Mouse (Mus musculus): Measurements from ENCODE around the gene Nrip3. TPM values are rescaled to one million over a fixed set of nuclear protein-coding genes. Genes with fewer than 3 reads are reported as not detected.
A peak's percentile ranks its signal among the peaks of the same experiment; 100 is the strongest.

Nrip3 gene
- polyA plus RNA-seq, 1 experiment = 0.39 TPM

- TF ChIP-seq POLR2A (IDR thresholded peaks at IDR 0.05; ENCODE audit: low read depth, low read length) = no peak
- no peak for TF ChIP-seq CTCF (IDR thresholded peaks at IDR 0.05; ENCODE audit: borderline replicate concordance, insufficient read depth, low read length)
- H3K27ac ChIP-seq (ENCODE audit: insufficient read depth, low read length) = no peak overlapping the region
- H3K4me1 ChIP-seq (ENCODE audit: control insufficient read depth, insufficient read depth, low read length) = no peaks in the 10 kb centered on the region
- H3K4me3 ChIP-seq (ENCODE audit: insufficient read depth, low read length) = no peak overlapping the region
Measured at GRCm38 (mm10) chr7:109772251-109772650, 9.6 kb downstream of the Nrip3 start.

GRCm38 (mm10) chr7:109768699-109769383, 13.0 kb downstream of the Nrip3 start:
- TF ChIP-seq POLR2A (IDR thresholded peaks at IDR 0.05; ENCODE audit: low read depth, low read length) = no peak
- no peak overlapping the region for H3K4me3 ChIP-seq (ENCODE audit: insufficient read depth, low read length)
- no peaks in the 10 kb centered on the region for H3K4me1 ChIP-seq (ENCODE audit: control insufficient read depth, insufficient read depth, low read length)
- no peak overlapping the region for H3K27ac ChIP-seq (ENCODE audit: insufficient read depth, low read length)

DNA sequence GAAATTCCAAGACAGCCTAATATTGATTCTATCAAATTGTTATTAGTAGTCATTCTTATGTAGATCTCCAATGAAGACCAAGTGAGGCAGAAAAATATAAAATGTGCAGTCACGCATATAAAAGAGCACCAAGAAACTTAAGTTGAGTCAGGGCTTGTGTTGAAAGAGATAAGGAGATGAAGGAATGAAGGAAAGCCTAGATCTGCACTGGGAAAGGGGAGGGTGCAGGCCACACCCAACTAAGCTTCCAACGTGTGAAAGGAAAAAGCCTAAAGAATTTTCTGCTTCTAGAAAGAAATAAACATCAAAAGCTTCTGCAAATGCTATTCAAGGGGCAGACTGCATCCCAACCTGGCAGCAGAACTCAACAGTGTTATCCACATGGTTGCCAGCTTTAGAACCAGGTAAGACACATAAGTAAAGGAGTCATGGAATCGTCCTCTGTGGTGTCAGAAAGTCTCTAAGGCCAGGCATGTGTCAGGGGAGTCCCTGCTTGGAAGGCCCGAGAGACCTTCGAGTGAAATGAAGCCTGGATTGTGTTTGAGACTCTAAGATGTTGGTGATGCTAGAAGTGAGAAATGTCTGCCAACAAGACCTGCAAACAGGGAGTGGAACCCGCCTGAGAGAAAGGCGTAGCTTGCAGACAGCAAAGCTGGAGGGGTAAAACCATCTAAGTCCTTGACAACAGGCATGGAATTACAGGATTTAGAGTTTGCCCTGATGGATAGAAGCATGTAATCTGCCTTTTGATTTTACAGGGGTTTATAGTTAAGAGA, 14.1 kb downstream of the Nrip3 start:
- Histone ChIP-seq H3K4me1 (ENCODE audit: control insufficient read depth, insufficient read depth, low read length) (no peaks in the 10 kb centered on the region), H3K27ac (ENCODE audit: insufficient read depth, low read length) (no peak overlapping the region), H3K4me3 (ENCODE audit: insufficient read depth, low read length) (no peak overlapping the region)
- TF ChIP-seq CTCF (IDR thresholded peaks at IDR 0.05; ENCODE audit: borderline replicate concordance, insufficient read depth, low read length) = no peak

GRCm38 (mm10) chr7:109764009-109764408, 17.8 kb downstream of the Nrip3 start:
- H3K27ac ChIP-seq (ENCODE audit: insufficient read depth, low read length) = no peak overlapping the region
- TF ChIP-seq POLR2A (IDR thresholded peaks at IDR 0.05; ENCODE audit: low read depth, low read length) (no peak), CTCF (IDR thresholded peaks at IDR 0.05; ENCODE audit: borderline replicate concordance, insufficient read depth, low read length) (no peak)
- H3K4me3 ChIP-seq (ENCODE audit: insufficient read depth, low read length) = no peak overlapping the region
- H3K4me1 ChIP-seq (ENCODE audit: control insufficient read depth, insufficient read depth, low read length) = no peaks in the 10 kb centered on the region

GRCm38 (mm10) chr7:109756291-109756690, 25.5 kb downstream of the Nrip3 start:
- Histone ChIP-seq H3K27ac (ENCODE audit: insufficient read depth, low read length) (no peak overlapping the region), H3K4me3 (ENCODE audit: insufficient read depth, low read length) (no peak overlapping the region), H3K4me1 (ENCODE audit: control insufficient read depth, insufficient read depth, low read length) (no peaks in the 10 kb centered on the region)
- no peak for TF ChIP-seq POLR2A (IDR thresholded peaks at IDR 0.05; ENCODE audit: low read depth, low read length)
- no peak for TF ChIP-seq CTCF (IDR thresholded peaks at IDR 0.05; ENCODE audit: borderline replicate concordance, insufficient read depth, low read length)

DNA sequence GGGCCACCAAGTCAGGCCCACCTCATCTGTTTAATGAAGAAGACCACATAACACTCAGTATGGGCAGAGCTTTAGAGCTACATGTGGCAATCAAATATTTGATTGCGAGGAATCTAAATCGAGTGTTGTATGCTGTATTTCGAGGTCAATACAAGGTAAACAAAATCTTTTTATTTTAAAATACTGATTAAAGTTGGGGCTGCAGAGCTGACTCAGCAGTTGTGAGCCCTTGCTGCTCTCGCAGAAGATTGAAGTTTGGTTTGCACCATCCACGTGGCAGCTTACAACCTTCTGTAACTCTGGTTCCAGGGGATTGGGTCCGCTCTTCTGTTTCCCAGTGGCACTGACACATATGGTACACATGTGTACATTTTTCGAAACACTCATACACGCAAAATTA, 27.8 kb downstream of the Nrip3 start:
- Histone ChIP-seq H3K27ac (ENCODE audit: insufficient read depth, low read length) (no peak overlapping the region), H3K4me3 (ENCODE audit: insufficient read depth, low read length) (no peak overlapping the region), H3K4me1 (ENCODE audit: control insufficient read depth, insufficient read depth, low read length) (peaks cover 4% of the 10 kb centered on the region; the same call in 1 of the 2 replicates)
- no peak for TF ChIP-seq POLR2A (IDR thresholded peaks at IDR 0.05; ENCODE audit: low read depth, low read length)
- TF ChIP-seq CTCF (IDR thresholded peaks at IDR 0.05; ENCODE audit: borderline replicate concordance, insufficient read depth, low read length) = no peak

DNA sequence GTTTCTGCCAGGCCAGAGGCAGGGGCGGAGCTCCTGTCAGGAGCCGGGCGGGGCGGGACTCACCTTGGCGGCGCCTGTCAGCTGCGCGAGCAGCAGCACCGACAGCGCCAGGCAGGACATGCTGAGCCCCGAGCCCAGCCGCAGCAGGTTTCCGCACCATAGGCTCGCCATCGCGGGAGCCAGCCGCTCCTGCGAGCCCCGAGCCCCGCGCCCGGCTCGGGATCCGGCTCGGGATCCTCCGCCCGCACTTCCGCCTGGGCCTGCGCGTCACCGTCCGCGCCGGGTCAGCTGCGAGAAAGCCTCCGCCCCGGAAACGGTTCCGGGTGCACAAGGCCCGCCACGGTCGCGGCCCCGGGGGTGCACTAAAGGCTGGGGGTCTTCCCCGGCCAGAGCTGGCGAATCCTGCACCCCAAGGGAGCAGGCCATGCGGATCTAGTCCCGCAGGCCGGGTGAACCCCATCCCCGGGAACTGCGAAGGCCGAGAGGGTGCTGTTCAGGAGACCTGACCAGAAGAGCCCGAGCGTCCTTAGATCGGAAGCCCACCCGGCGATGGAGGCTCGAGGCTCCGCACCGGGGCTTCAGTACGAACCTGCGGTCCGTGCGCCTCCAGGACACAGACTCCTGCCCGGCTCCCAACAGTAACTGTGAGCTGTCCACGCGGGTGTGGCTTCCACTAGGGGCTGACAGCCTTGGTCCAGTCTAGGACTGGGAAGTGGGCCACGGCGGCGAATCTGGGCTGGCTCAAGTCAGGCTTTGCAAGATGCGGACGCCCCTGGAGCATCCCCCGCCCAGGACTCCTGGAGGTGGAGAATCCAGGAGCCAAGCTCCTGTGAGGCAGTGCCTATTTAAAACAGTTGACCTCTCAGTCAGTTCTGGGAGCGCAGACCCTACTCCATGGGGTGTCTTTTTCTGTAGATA, 29.6 kb downstream of the Nrip3 start, which contains the start of gene Tmem9b:
Tmem9b (minus strand) TSS at position 868 of the 918 bp plus-strand sequence.
- peak within 1 kb of the TSS; percentile 60 for H3K27ac ChIP-seq (ENCODE audit: insufficient read depth, low read length)
- peaks cover 4% of the 10 kb centered on the region; the same call in 1 of the 2 replicates for H3K4me1 ChIP-seq (ENCODE audit: control insufficient read depth, insufficient read depth, low read length)
- peak; percentile 69 for TF ChIP-seq POLR2A (IDR thresholded peaks at IDR 0.05; ENCODE audit: low read depth, low read length)
- no peak for TF ChIP-seq CTCF (IDR thresholded peaks at IDR 0.05; ENCODE audit: borderline replicate concordance, insufficient read depth, low read length)
- peak within 1 kb of the TSS; percentile 77 for H3K4me3 ChIP-seq (ENCODE audit: insufficient read depth, low read length)

DNA sequence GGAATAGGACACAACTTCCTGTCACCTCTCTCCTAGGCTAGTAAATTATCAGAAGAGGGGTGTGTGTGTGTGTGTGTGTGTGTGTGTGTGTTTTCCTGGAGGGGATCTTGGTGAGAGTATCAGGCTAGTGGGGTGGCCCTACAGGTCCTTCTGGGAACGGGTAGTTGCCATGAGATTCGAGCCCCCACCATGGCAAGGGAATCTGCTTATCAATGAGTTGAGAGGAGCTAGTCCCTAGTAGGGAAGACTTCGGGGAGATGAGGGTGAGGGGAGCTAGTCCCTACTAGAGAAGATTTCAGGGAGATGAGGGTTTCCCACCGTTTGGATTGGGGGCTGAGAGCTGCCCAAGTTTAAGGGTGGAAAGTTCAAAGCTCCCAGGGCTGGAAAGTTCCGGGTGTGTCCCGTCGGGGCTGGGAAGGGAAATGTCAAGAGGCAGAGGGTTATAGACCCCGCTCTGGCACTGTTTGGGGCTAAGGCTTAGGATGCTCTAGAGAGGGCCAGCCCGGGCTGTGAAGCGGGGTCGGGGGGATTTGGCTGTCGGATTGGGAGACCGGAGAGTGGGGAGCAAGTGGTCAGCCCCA, 30.3 kb downstream of the Nrip3 start:
- Histone ChIP-seq H3K4me3 (ENCODE audit: insufficient read depth, low read length) (peak overlapping the region; percentile 77), H3K27ac (ENCODE audit: insufficient read depth, low read length) (no peak overlapping the region), H3K4me1 (ENCODE audit: control insufficient read depth, insufficient read depth, low read length) (peaks cover 4% of the 10 kb centered on the region; the same call in 1 of the 2 replicates)
- TF ChIP-seq CTCF (IDR thresholded peaks at IDR 0.05; ENCODE audit: borderline replicate concordance, insufficient read depth, low read length) (no peak), POLR2A (IDR thresholded peaks at IDR 0.05; ENCODE audit: low read depth, low read length) (no peak)

GRCm38 (mm10) chr7:109747747-109748146, 34.1 kb downstream of the Nrip3 start:
- peaks cover 4% of the 10 kb centered on the region; the same call in 1 of the 2 replicates for H3K4me1 ChIP-seq (ENCODE audit: control insufficient read depth, insufficient read depth, low read length)
- no peak overlapping the region for H3K4me3 ChIP-seq (ENCODE audit: insufficient read depth, low read length)
- no peak overlapping the region for H3K27ac ChIP-seq (ENCODE audit: insufficient read depth, low read length)
- TF ChIP-seq CTCF (IDR thresholded peaks at IDR 0.05; ENCODE audit: borderline replicate concordance, insufficient read depth, low read length) (no peak), POLR2A (IDR thresholded peaks at IDR 0.05; ENCODE audit: low read depth, low read length) (no peak)
